Mouse (Mus musculus) neural tube, embryonic 12.5 days (tissue): Measurements from ENCODE around the gene Nufip2. TPM values are rescaled to one million over a fixed set of nuclear protein-coding genes. Genes with fewer than 3 reads are reported as not detected.

ENCODE experiments used
- ATAC-seq: fragments of 200-750 bp; cut with Nextera tagmentation; 2 replicates; pipeline ENCODE4 v1.8.0; 2017; ENCODE audit warnings: low read depth, mild to moderate bottlenecking, moderate TSS enrichment, moderate library complexity; ENCODE audit not compliant: low FRiP score
- H3K27ac ChIP-seq: fragments of 300-500 bp; sonication (generic); 2 replicates; pipeline ENCODE4 v1.5.1; 2016
- H3K27me3 ChIP-seq: fragments of 300-500 bp; sonication (generic); replicated peaks from 2 replicates; pipeline ENCODE4 v1.6.1; 2016; ENCODE audit warnings: mild to moderate bottlenecking
- H3K36me3 ChIP-seq: fragments of 300-500 bp; sonication (generic); 2 replicates; pipeline ENCODE4 v1.6.1; 2016; ENCODE audit warnings: mild to moderate bottlenecking
- H3K4me1 ChIP-seq: fragments of 300-500 bp; sonication (generic); 2 replicates; pipeline ENCODE4 v1.6.1; 2016
- H3K4me2 ChIP-seq: fragments of 300-500 bp; sonication (generic); replicated peaks from 2 replicates; pipeline ENCODE4 v1.6.1; 2016; ENCODE audit warnings: mild to moderate bottlenecking
- H3K4me3 ChIP-seq: fragments of 300-500 bp; sonication (generic); 2 replicates; pipeline ENCODE4 v1.5.1; 2016
- H3K9ac ChIP-seq: fragments of 300-500 bp; sonication (generic); 2 replicates; pipeline ENCODE4 v1.6.1; 2016; ENCODE audit warnings: mild to moderate bottlenecking
- H3K9me3 ChIP-seq: fragments of 300-500 bp; sonication (generic); 2 replicates; pipeline ENCODE4 v1.6.1; 2016; ENCODE audit warnings: mild to moderate bottlenecking
- WGBS: fragments of 180-500 bp; shearing (Covaris S2); methylation state at CpG from one replicate; pipeline ENCODE4 v1.1.7; 2016; 5-methylcytosine and 5-hydroxymethylcytosine counted together
- polyA plus RNA-seq: library from polyadenylated mRNA; unstranded; fragments of >200 nt; fragmentation: Nextera tagmentation; extraction: Ambion mirVana; gene quantifications from 2 replicates; pipeline ENCODE4 v1.2.1, GENCODE M21; 2016

Gene Nufip2
- polyA plus RNA-seq, 1 experiment from 2014 or later: 4.1 TPM

DNA sequence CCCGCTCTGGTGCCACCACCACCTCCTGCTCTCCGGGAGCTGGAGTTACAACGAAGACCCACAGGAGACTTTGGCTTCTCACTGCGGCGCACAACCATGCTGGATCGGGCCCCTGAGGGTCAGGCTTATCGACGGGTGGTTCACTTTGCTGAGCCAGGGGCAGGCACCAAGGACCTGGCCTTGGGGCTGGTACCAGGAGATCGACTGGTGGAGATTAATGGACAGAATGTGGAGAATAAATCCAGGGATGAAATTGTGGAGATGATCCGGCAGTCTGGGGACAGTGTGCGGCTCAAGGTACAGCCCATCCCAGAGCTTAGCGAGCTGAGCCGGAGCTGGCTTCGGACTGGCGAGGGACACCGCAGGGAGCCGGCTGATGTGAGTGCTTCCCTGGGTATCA, 92.0 kb downstream of the Nufip2 start:
- Histone ChIP-seq H3K4me2 (no peak overlapping the region), H3K27ac (no peak overlapping the region), H3K9ac (no peak overlapping the region), H3K27me3 (no peaks in the 10 kb centered on the region), H3K9me3 (no peaks in the 10 kb centered on the region), H3K4me1 (peaks cover 5% of the 10 kb centered on the region), H3K36me3 (peaks cover 23% of the 10 kb centered on the region), H3K4me3 (no peak overlapping the region)
- WGBS: 91% methylated on average over 17 of the region's 17 CpGs
- no peak for ATAC-seq

DNA sequence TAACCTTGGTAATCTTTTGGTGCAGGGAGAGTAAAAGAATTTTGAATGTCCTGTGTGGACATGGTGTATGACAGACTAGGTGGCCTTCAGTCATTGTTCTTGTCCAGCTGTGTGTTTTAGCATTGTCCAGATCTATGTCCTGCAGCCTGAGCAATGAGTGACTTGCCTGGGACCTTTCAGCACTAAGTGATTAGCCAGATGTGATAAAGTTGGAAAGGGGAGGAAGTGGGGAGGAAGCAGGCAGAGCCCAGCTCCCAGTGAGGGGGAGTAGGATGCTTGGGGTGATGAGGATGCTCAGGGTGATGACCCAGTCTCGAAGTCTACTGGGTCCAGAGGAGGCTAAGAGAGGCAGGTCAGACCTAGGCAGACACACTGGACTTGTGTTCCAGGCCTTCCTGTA, 93.3 kb downstream of the Nufip2 start:
- no peaks in the 10 kb centered on the region for H3K27me3 ChIP-seq
- H3K9me3 ChIP-seq: no peaks in the 10 kb centered on the region
- no peak overlapping the region for H3K27ac ChIP-seq
- H3K36me3 ChIP-seq: peaks cover 23% of the 10 kb centered on the region
- ATAC-seq: no peak
- H3K4me1 ChIP-seq: peaks cover 18% of the 10 kb centered on the region
- H3K4me3 ChIP-seq: no peak overlapping the region
- H3K4me2 ChIP-seq: no peak overlapping the region
- H3K9ac ChIP-seq: no peak overlapping the region
- WGBS: 65% methylated on average over 1 of the region's 1 CpGs

GRCm38 (mm10) chr11:77781088-77781487, 95.1 kb downstream of the Nufip2 start:
- H3K9ac ChIP-seq: no peak overlapping the region
- peaks cover 33% of the 10 kb centered on the region for H3K4me1 ChIP-seq
- 72% methylated on average over 7 of the region's 7 CpGs for WGBS
- no peak overlapping the region for H3K4me3 ChIP-seq
- H3K9me3 ChIP-seq: no peaks in the 10 kb centered on the region
- ATAC-seq: no peak
- H3K36me3 ChIP-seq: peaks cover 23% of the 10 kb centered on the region
- H3K27ac ChIP-seq: no peak overlapping the region
- H3K27me3 ChIP-seq: no peaks in the 10 kb centered on the region
- H3K4me2 ChIP-seq: no peak overlapping the region

GRCm38 (mm10) chr11:77782104-77782815, 96.3 kb downstream of the Nufip2 start:
- no peak for ATAC-seq
- no peak overlapping the region for H3K4me2 ChIP-seq
- H3K27me3 ChIP-seq: no peaks in the 10 kb centered on the region
- H3K36me3 ChIP-seq: peaks cover 21% of the 10 kb centered on the region
- no peak overlapping the region for H3K27ac ChIP-seq
- WGBS: 90% methylated on average over 7 of the region's 7 CpGs
- no peaks in the 10 kb centered on the region for H3K9me3 ChIP-seq
- H3K4me3 ChIP-seq: no peak overlapping the region
- H3K9ac ChIP-seq: no peak overlapping the region
- peaks cover 39% of the 10 kb centered on the region for H3K4me1 ChIP-seq

DNA sequence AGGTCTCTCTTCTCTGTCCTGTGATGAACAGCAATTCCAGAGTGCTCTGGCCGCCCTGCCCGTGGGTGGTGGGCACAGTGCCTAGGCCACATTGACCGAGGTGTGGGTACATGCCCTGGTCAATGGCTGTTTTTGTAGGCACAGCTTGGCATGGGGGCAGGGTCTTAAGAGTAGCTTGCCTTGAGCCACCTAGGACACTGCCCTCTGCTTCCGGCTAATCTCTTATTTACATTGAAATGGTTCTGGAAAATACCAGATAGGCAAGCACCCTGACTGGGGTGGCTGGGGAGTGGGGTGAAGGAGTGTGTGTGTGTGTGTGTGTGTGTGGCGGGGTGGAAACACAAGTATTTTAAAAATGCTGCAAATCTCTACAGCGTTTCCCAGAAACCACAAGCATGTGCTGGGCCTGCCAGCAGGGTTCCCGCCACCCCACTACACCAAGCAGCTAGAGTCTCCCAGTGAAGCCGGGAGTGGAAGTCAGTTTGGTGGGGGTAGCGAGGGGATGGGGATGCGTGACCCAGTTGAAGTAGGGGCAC, 97.3 kb downstream of the Nufip2 start:
- Histone ChIP-seq H3K27ac (no peak overlapping the region), H3K4me3 (no peak overlapping the region), H3K36me3 (peaks cover 11% of the 10 kb centered on the region), H3K4me2 (peak overlapping the region; percentile 19), H3K9me3 (no peaks in the 10 kb centered on the region), H3K27me3 (no peaks in the 10 kb centered on the region), H3K4me1 (peaks cover 39% of the 10 kb centered on the region), H3K9ac (peak overlapping the region; percentile 4; the same call in 1 of the 2 replicates)
- 68% methylated on average over 10 of the region's 10 CpGs for WGBS
- no peak for ATAC-seq

DNA sequence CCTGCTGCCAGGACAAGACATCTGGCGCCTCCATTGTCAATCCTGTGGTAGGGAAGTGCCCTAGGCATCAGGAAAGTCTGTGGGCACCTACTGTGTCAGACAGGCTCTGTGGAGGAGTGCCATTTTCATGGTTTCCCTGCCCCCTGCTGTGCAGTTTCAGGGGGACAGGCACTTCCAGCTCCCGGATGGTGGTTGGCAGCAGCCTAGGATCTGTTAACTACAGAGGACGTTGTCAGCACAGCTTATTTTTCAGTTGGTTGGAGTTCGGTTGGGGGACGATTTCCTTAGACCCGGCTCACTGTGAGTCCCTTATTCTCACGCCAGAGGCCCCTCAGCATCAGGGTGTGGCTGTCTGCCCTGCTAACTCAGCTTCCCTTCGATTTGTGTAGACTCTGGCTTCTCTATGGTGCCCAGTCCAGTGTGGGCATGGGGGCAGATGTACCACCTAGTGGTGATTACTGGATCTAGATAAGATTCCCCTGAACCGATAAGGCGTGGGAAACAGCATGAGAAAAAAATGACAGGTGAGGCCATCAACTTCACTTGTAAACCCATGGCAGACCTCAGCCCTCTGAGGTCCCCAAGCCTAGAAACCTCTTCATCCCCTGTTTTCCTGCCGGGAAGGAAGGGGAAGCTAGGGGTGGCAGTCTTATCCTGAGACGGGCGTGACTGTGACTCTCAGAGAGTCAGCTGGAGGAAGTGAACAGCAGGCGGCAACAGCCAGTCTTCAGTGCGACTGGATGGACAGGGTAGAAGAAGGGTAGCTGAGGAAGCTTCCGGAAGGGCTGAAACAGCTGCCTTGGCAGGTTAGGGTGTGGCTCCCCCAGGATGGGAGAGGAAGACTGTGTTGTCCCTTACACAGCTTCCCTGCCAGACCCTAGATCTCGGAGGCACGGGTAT, 98.0 kb downstream of the Nufip2 start:
- no peak overlapping the region for H3K4me3 ChIP-seq
- no peak overlapping the region for H3K27ac ChIP-seq
- peak overlapping the region; percentile 4; the same call in 1 of the 2 replicates for H3K9ac ChIP-seq
- H3K4me2 ChIP-seq: peak overlapping the region; percentile 19; the same call in 1 of the 2 replicates
- H3K27me3 ChIP-seq: no peaks in the 10 kb centered on the region
- H3K9me3 ChIP-seq: no peaks in the 10 kb centered on the region
- no peak for ATAC-seq
- WGBS: 59% methylated on average over 18 of the region's 18 CpGs
- peaks cover 7% of the 10 kb centered on the region; the same call in 1 of the 2 replicates for H3K36me3 ChIP-seq
- peaks cover 39% of the 10 kb centered on the region for H3K4me1 ChIP-seq

- Histone ChIP-seq H3K4me1 (peaks cover 39% of the 10 kb centered on the region), H3K36me3 (no peaks in the 10 kb centered on the region), H3K27me3 (no peaks in the 10 kb centered on the region), H3K4me2 (no peak overlapping the region), H3K4me3 (no peak overlapping the region), H3K27ac (no peak overlapping the region), H3K9ac (no peak overlapping the region), H3K9me3 (no peaks in the 10 kb centered on the region)
- no peak for ATAC-seq
- 90% methylated on average over 9 of the region's 9 CpGs for WGBS
These were observed 98.9 kb downstream of the Nufip2 start for GRCm38 (mm10) chr11:77784894-77785293.

- H3K4me2 ChIP-seq: no peak overlapping the region
- no peak for ATAC-seq
- 23% methylated on average over 5 of the region's 5 CpGs for WGBS
- H3K27me3 ChIP-seq: no peaks in the 10 kb centered on the region
- H3K9ac ChIP-seq: no peak overlapping the region
- H3K27ac ChIP-seq: no peak overlapping the region
- no peak overlapping the region for H3K4me3 ChIP-seq
- no peaks in the 10 kb centered on the region for H3K36me3 ChIP-seq
- H3K4me1 ChIP-seq: peaks cover 43% of the 10 kb centered on the region
- no peaks in the 10 kb centered on the region for H3K9me3 ChIP-seq
These were observed 99.4 kb downstream of the Nufip2 start for GRCm38 (mm10) chr11:77785396-77785767.

DNA sequence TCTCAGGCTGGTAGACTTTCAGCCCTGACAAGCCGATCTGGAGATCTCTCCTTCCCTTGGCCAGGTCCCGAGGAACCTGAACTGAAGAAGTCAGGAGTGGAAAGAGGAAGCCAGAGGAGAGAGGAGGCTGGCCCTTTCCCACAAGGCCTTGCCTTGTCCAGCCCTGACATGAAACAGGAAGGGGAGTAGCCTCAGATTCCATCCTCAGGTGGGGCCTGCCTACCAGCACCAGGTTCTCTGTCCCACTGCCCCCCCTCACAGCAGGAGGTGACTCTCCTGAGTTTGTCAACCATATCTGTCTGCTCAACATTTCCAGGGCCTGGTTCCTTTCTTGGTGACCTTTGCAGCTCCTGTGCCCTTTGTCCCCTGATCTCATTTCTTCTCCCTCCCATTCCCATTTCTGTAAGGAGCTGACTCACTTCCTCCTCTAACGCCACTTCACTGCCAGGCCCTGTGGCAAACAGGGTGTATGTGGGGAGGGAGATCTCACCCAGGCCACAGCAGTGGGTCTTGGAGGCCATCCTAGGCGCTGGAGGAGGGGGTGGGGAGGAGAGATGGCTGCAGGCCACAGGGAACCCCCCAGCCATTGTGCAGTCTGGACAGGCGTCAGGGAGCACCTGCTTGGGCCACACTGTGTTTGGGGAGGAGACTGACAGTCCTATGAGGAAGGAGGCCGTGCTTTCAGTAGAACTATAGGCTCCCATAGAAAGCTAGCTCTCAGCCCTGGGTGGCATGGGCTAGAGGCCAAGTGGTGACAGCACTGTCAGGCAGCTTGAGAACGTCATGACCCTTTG, 100.0 kb downstream of the Nufip2 start:
- WGBS: 59% methylated on average over 7 of the region's 7 CpGs
- Histone ChIP-seq H3K27me3 (no peaks in the 10 kb centered on the region), H3K9ac (no peak overlapping the region), H3K4me2 (no peak overlapping the region), H3K9me3 (no peaks in the 10 kb centered on the region), H3K36me3 (no peaks in the 10 kb centered on the region), H3K4me3 (no peak overlapping the region), H3K4me1 (peaks cover 49% of the 10 kb centered on the region), H3K27ac (no peak overlapping the region)
- ATAC-seq: no peak

- Histone ChIP-seq H3K27ac (no peak within 1 kb of the TSS), H3K9ac (no peak within 1 kb of the TSS), H3K27me3 (no peaks in the 10 kb centered on the region), H3K4me1 (peaks cover 66% of the 10 kb centered on the region), H3K4me3 (no peak within 1 kb of the TSS), H3K9me3 (no peaks in the 10 kb centered on the region), H3K4me2 (no peak within 1 kb of the TSS), H3K36me3 (no peaks in the 10 kb centered on the region)
- 88% methylated on average over 5 of the region's 5 CpGs for WGBS
- ATAC-seq: no peak
These were observed 101.8 kb downstream of the Nufip2 start, which contains the start of gene Gm10277 for GRCm38 (mm10) chr11:77787707-77788106. Gene Gm10277 (minus strand): TSS chr11:77787747.

- H3K27ac ChIP-seq: no peak overlapping the region
- no peaks in the 10 kb centered on the region for H3K9me3 ChIP-seq
- no peak for ATAC-seq
- no peaks in the 10 kb centered on the region for H3K36me3 ChIP-seq
- peaks cover 62% of the 10 kb centered on the region for H3K4me1 ChIP-seq
- no peak overlapping the region for H3K4me2 ChIP-seq
- H3K9ac ChIP-seq: no peak overlapping the region
- no peak overlapping the region for H3K4me3 ChIP-seq
- WGBS: 77% methylated on average over 5 of the region's 5 CpGs
- no peaks in the 10 kb centered on the region for H3K27me3 ChIP-seq
These were observed 103.6 kb downstream of the Nufip2 start for GRCm38 (mm10) chr11:77789512-77789911.
